Mouse (Mus musculus) E14TG2a.4 (cell line): ENCODE data around the gene Ikzf3.

Source experiments
- CTCF ChIP-seq: conservative IDR thresholded peaks from 2 replicates; pipeline ENCODE4 v1.5.1; 2014; ENCODE audit warnings: low read length
- NANOG ChIP-seq: IDR thresholded peaks from 2 replicates; pipeline ENCODE4 v1.6.1; 2014; ENCODE audit warnings: borderline replicate concordance, low read length, mixed read lengths
- POU5F1 ChIP-seq: IDR thresholded peaks from 2 replicates; pipeline ENCODE4 v1.6.1; 2014; ENCODE audit warnings: low read length, borderline replicate concordance

- TF ChIP-seq CTCF (no peak), NANOG (no peak), POU5F1 (no peak)
These were observed 100.6 kb downstream of the Ikzf3 start for GRCm38 (mm10) chr11:98445238-98445637.
